Mouse (Mus musculus): ENCODE data around the gene Parvg. TPM values are rescaled to one million over a fixed set of nuclear protein-coding genes. Genes with fewer than 3 reads are reported as not detected.

Gene Parvg
- 4.3 and 4.8 TPM in 2 replicates for polyA plus RNA-seq (2015; fragmentation: Nextera tagmentation; extraction: Ambion mirVana)

DNA sequence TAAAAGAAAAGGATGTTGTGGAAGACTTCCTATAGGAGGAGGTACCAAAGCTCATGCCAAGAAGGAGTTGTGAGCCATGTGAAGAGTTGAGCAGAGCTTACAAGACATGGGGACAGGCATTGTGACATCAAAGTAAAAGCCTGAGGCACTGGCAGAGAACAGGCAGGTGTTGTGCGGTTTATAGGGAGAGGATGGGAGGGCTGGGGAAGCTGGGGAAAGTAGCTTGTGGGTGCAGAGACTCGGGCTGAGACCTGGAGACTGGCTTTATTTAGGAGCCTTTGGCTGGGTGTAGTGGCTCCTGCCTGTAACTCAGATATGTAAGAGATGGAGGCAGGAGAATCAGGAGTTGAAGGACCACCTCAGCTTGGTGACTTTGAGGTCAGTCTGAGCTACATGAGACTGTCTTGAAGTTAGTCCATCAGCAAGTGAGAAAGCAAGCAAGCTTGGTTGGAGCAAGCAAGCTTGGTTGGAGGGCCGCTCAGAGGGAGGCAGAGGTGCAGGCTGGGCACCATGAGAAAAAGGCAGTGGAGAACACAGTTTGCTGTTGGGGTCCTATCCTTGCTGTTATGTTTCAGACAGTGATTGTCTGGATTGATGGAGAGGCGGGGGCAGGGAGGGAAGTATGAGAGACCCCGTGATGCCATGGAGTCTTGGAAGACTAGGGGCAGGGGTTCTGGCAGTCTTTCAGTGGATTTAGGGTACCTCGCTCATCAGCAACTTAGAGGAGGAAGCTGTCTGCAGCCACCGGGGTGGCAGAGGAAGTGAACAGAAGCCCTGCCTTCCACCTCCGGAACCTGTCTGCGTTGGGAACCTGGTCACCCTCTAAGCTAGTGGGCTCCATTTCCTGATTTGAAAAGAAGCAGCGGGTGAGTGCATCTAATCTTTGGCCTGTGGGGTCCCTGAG, at the start of gene Parvg:
Gene Parvg (plus strand): TSS at position 61 of the 904 bp plus-strand sequence.
- Histone ChIP-seq H3K27ac (ENCODE audit: low read length) (no peak within 1 kb of the TSS), H3K9me3 (ENCODE audit: low read length) (no peaks in the 10 kb centered on the region), H3K36me3 (ENCODE audit: insufficient read depth, low read length) (no peaks in the 10 kb centered on the region), H3K4me2 (replicated peaks; ENCODE audit: low read depth, low read length) (no peak within 1 kb of the TSS), H3K9ac (replicated peaks; ENCODE audit: low read depth) (no peak within 1 kb of the TSS), H3K4me3 (ENCODE audit: low read depth, low read length) (no peak within 1 kb of the TSS), H3K27me3 (replicated peaks; ENCODE audit: insufficient read depth, low read length) (no peaks in the 10 kb centered on the region), H3K4me1 (ENCODE audit: insufficient read depth, low read depth, low read length) (no peaks in the 10 kb centered on the region)
- DNase-seq (ENCODE audit: low spot score), result peak; percentile 19
- ATAC-seq, result no peak
- 60% methylated on average over 10 of the region's 10 CpGs for WGBS
- no peak for TF ChIP-seq CTCF (IDR thresholded peaks at IDR 0.05)
- no peak for TF ChIP-seq EP300 (IDR thresholded peaks at IDR 0.05)

DNA sequence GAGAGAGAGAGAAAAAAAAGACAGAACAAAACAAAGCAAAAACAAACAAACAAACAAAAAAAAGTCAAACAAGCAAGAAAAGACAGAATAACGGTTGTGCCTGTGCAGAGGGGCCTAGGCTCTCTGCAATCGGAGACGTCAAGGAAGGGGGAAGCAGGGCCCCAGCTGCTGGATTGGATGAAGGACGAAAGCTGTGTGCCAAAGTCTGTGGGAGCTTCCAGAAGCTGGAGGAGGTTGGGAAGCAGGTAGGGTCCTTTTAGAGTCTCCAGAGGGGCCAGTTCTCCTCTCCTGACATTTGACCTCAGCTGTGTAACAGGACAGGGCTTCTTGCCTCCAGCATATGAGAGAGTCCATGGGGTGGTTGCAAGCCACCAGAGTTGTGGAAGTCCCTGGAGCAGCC, 47.8 kb upstream of the Parvg start:
- TF ChIP-seq CTCF (IDR thresholded peaks at IDR 0.05), result no peak
- TF ChIP-seq EP300 (IDR thresholded peaks at IDR 0.05), result no peak
- no peaks in the 10 kb centered on the region for H3K9me3 ChIP-seq (ENCODE audit: low read length)
- H3K27ac ChIP-seq (ENCODE audit: low read length), result no peak overlapping the region
- no peak overlapping the region for H3K9ac ChIP-seq (replicated peaks; ENCODE audit: low read depth)
- ATAC-seq, result no peak
- no peak for DNase-seq (ENCODE audit: low spot score)
- 72% methylated on average over 4 of the region's 4 CpGs for WGBS
- H3K4me3 ChIP-seq (ENCODE audit: low read depth, low read length), result no peak overlapping the region
- no peaks in the 10 kb centered on the region for H3K27me3 ChIP-seq (replicated peaks; ENCODE audit: insufficient read depth, low read length)
- no peaks in the 10 kb centered on the region for H3K36me3 ChIP-seq (ENCODE audit: insufficient read depth, low read length)
- no peak overlapping the region for H3K4me2 ChIP-seq (replicated peaks; ENCODE audit: low read depth, low read length)
- no peaks in the 10 kb centered on the region for H3K4me1 ChIP-seq (ENCODE audit: insufficient read depth, low read depth, low read length)

DNA sequence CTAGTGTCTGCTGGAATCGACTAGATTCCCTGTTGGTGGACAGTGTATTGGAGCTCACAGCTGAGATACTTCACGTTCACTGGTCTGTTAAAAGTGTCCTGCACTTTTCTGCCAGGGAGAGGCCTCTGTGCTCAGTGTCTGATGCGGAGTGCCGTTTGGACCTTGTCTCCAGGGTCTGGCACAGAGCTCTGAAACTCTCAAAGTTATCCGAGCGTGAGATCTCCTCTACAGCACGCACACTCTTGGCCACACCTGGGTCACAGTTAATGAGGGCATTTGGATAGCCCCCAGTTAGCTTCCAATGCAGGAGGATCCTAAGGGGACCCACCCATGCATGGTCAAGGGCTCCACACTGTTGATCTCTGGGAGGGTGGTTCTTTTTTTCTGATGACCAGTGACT, 45.7 kb upstream of the Parvg start:
- DNase-seq (ENCODE audit: low spot score), result no peak
- H3K9ac ChIP-seq (replicated peaks; ENCODE audit: low read depth), result no peak overlapping the region
- TF ChIP-seq CTCF (IDR thresholded peaks at IDR 0.05) (no peak), EP300 (IDR thresholded peaks at IDR 0.05) (no peak)
- no peaks in the 10 kb centered on the region for H3K9me3 ChIP-seq (ENCODE audit: low read length)
- WGBS, result 80% methylated on average over 7 of the region's 7 CpGs
- H3K4me2 ChIP-seq (replicated peaks; ENCODE audit: low read depth, low read length), result no peak overlapping the region
- no peak overlapping the region for H3K4me3 ChIP-seq (ENCODE audit: low read depth, low read length)
- H3K36me3 ChIP-seq (ENCODE audit: insufficient read depth, low read length), result no peaks in the 10 kb centered on the region
- H3K27me3 ChIP-seq (replicated peaks; ENCODE audit: insufficient read depth, low read length), result no peaks in the 10 kb centered on the region
- H3K4me1 ChIP-seq (ENCODE audit: insufficient read depth, low read depth, low read length), result no peaks in the 10 kb centered on the region
- no peak overlapping the region for H3K27ac ChIP-seq (ENCODE audit: low read length)
- no peak for ATAC-seq

DNA sequence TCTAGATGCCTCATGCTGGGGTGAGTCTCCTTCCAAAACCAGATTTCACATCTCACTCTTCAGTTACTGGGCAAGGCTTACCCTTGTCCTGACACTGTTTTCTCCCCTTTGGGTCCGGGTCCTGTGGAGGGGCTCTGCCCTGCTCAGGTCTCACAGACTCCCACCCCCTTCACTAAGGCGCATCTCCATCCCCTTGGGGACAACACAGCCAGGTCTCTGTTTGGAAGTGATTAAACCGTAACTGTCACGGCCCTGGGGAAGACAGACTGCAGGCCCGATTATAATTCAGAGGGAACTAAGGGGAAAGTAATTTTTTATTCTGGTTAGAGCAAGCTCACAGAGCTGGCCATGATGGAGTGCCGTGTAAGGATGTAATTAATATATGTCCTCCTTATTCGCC, 45.2 kb upstream of the Parvg start:
- Histone ChIP-seq H3K36me3 (ENCODE audit: insufficient read depth, low read length) (no peaks in the 10 kb centered on the region), H3K4me1 (ENCODE audit: insufficient read depth, low read depth, low read length) (no peaks in the 10 kb centered on the region), H3K9ac (replicated peaks; ENCODE audit: low read depth) (no peak overlapping the region), H3K9me3 (ENCODE audit: low read length) (no peaks in the 10 kb centered on the region), H3K4me3 (ENCODE audit: low read depth, low read length) (no peak overlapping the region), H3K27ac (ENCODE audit: low read length) (no peak overlapping the region), H3K4me2 (replicated peaks; ENCODE audit: low read depth, low read length) (no peak overlapping the region), H3K27me3 (replicated peaks; ENCODE audit: insufficient read depth, low read length) (no peaks in the 10 kb centered on the region)
- 75% methylated on average over 7 of the region's 7 CpGs for WGBS
- ATAC-seq (no peak), DNase-seq (ENCODE audit: low spot score) (no peak)
- TF ChIP-seq CTCF (IDR thresholded peaks at IDR 0.05) (no peak), EP300 (IDR thresholded peaks at IDR 0.05) (no peak)

DNA sequence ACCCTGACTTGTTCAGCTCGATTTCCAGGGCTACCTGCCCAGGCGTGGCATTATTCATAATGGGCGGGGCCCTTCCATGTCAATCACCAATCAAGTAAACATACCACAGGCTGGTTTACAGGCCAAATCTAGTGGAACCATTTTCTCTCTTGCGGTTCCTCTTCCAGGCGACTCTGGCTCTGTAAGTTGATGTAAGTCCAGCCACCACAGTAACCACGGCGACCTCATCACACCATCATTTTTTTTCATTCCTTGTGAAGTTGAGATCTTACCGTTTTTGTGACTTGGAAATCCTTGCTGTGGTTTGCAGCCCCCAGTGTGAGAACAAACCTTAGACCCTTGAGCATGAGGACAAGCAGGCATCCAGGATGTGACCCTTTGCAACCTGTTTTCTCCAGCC, 43.5 kb upstream of the Parvg start:
- no peak overlapping the region for H3K9ac ChIP-seq (replicated peaks; ENCODE audit: low read depth)
- H3K27me3 ChIP-seq (replicated peaks; ENCODE audit: insufficient read depth, low read length), result no peaks in the 10 kb centered on the region
- H3K4me1 ChIP-seq (ENCODE audit: insufficient read depth, low read depth, low read length), result no peaks in the 10 kb centered on the region
- H3K4me2 ChIP-seq (replicated peaks; ENCODE audit: low read depth, low read length), result no peak overlapping the region
- no peak for DNase-seq (ENCODE audit: low spot score)
- no peaks in the 10 kb centered on the region for H3K9me3 ChIP-seq (ENCODE audit: low read length)
- H3K4me3 ChIP-seq (ENCODE audit: low read depth, low read length), result no peak overlapping the region
- no peak for ATAC-seq
- H3K27ac ChIP-seq (ENCODE audit: low read length), result no peak overlapping the region
- no peak for TF ChIP-seq CTCF (IDR thresholded peaks at IDR 0.05)
- TF ChIP-seq EP300 (IDR thresholded peaks at IDR 0.05), result no peak
- H3K36me3 ChIP-seq (ENCODE audit: insufficient read depth, low read length), result no peaks in the 10 kb centered on the region
- 72% methylated on average over 8 of the region's 8 CpGs for WGBS

DNA sequence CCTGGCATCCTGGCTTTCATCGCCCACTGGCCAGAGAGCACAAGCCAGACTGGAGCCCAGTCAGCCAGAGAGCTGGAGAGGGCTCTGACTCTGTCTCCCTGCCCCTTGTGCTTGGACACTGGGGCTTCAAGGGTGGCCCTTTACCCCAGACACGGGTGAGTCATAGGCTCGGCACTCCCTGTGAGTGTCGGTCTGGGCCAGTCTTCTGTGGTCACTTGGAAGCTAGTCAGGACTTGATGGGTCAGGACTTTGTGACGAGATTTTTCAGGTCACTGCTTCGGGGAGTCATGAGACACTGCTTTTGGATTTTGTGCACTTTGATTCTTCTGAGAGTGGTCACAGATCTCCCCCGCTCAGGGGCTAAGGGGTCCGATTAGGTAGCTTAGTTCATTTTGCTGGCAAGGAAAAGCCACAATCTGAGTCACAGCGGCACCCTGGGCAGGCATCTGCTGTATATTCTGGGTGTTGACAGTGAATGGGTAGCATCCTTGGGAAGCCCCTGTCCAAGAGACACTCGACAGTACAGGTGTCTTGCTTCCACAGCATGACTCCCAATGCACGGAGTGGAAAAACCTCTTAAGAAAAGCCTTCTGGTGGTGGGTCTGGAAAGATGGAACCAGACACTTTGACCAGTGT, 43.0 kb upstream of the Parvg start:
- TF ChIP-seq EP300 (IDR thresholded peaks at IDR 0.05) (no peak), CTCF (IDR thresholded peaks at IDR 0.05) (no peak)
- H3K4me3 ChIP-seq (ENCODE audit: low read depth, low read length), result no peak overlapping the region
- no peak overlapping the region for H3K4me2 ChIP-seq (replicated peaks; ENCODE audit: low read depth, low read length)
- H3K9me3 ChIP-seq (ENCODE audit: low read length), result no peaks in the 10 kb centered on the region
- ATAC-seq (peak; percentile 49; the same call in 1 of the 2 replicates), DNase-seq (ENCODE audit: low spot score) (no peak)
- no peaks in the 10 kb centered on the region for H3K27me3 ChIP-seq (replicated peaks; ENCODE audit: insufficient read depth, low read length)
- no peaks in the 10 kb centered on the region for H3K4me1 ChIP-seq (ENCODE audit: insufficient read depth, low read depth, low read length)
- no peaks in the 10 kb centered on the region for H3K36me3 ChIP-seq (ENCODE audit: insufficient read depth, low read length)
- H3K9ac ChIP-seq (replicated peaks; ENCODE audit: low read depth), result no peak overlapping the region
- 77% methylated on average over 11 of the region's 11 CpGs for WGBS
- no peak overlapping the region for H3K27ac ChIP-seq (ENCODE audit: low read length)
